Mouse (Mus musculus) CH12.LX (cell line): ENCODE measurements around the gene Cog7. TPM values are rescaled to one million over a fixed set of nuclear protein-coding genes. Genes with fewer than 3 reads are reported as not detected.

Experiments
- DNase-seq: peaks from one replicate; pipeline ENCODE4 v3.0.0-alpha.2; 2013; ENCODE audit errors: extremely low read depth
- H3K27ac ChIP-seq: 2 replicates; pipeline ENCODE4 v1.5.1; 2012; ENCODE audit warnings: low read depth, mild to moderate bottlenecking, control low read depth, moderate library complexity; ENCODE audit not compliant: insufficient read depth
- H3K27me3 ChIP-seq: replicated peaks from 2 replicates; pipeline ENCODE3; 2012; ENCODE audit warnings: inconsistent platforms
- H3K36me3 ChIP-seq, 2 experiments: replicated peaks in 1 of 2; 2 replicates each; pipeline versions ENCODE3 to v1.6.1; 2012; ENCODE audit warnings: inconsistent platforms in 1 of 2, low read length in 1 of 2, mild to moderate bottlenecking in 1 of 2, mixed read lengths in 1 of 2, moderate library complexity in 1 of 2; ENCODE audit not compliant: control insufficient read depth in 1 of 2, insufficient read depth in 1 of 2
- H3K4me1 ChIP-seq, 2 experiments: 2 replicates each; pipeline ENCODE4 v1.6.1; 2012; ENCODE audit warnings: inconsistent platforms in 1 of 2, moderate library complexity in 1 of 2; ENCODE audit not compliant: insufficient read depth in 2 of 2, control insufficient read depth in 1 of 2
- H3K4me2 ChIP-seq: 2 replicates; pipeline ENCODE4 v1.6.1; 2012; ENCODE audit warnings: low read depth, mild to moderate bottlenecking, control low read depth; ENCODE audit not compliant: poor library complexity, insufficient read depth, severe bottlenecking
- H3K4me3 ChIP-seq, 3 experiments: fragments of 150-350 bp in 1 of 3; sonication (generic) in 1 of 3; replicated peaks in 1 of 3; 2 replicates each; pipeline versions ENCODE3 to v1.5.1; 2011 to 2012; ENCODE audit warnings: low read depth in 2 of 3, low read length in 2 of 3, mild to moderate bottlenecking in 2 of 3, moderate library complexity in 2 of 3, control low read depth in 1 of 3, improper control_type of control experiment in 1 of 3, inconsistent platforms in 1 of 3, mixed read lengths in 1 of 3; ENCODE audit not compliant: poor library complexity in 1 of 3
- H3K79me2 ChIP-seq: replicated peaks from 2 replicates; pipeline ENCODE4 v1.6.1; 2012; ENCODE audit warnings: mild to moderate bottlenecking, moderate library complexity; ENCODE audit not compliant: control insufficient read depth, poor library complexity, insufficient read depth, severe bottlenecking; ENCODE audit errors: extremely low read depth
- H3K9ac ChIP-seq: 2 replicates; pipeline ENCODE4 v1.6.1; 2012; ENCODE audit warnings: low read depth, mild to moderate bottlenecking, control low read depth, moderate library complexity; ENCODE audit not compliant: insufficient read depth
- H3K9me3 ChIP-seq: replicated peaks from 2 replicates; pipeline ENCODE3; 2012; ENCODE audit warnings: low read length, inconsistent platforms, mixed read lengths
- BHLHE40 ChIP-seq: IDR thresholded peaks from 2 replicates; pipeline ENCODE4 v1.6.1; 2011; ENCODE audit warnings: mild to moderate bottlenecking, low read depth, low read length, improper control_type of control experiment
- E2F4 ChIP-seq: IDR thresholded peaks from 2 replicates; pipeline ENCODE4 v1.6.1; 2011; ENCODE audit warnings: low read depth, low read length, improper control_type of control experiment; ENCODE audit not compliant: insufficient replicate concordance
- ETS1 ChIP-seq: conservative IDR thresholded peaks from 2 replicates; pipeline ENCODE4 v1.6.1; 2012; ENCODE audit warnings: low read depth, mild to moderate bottlenecking, inconsistent platforms, low read length, improper control_type of control experiment, moderate library complexity
- GABPA ChIP-seq: IDR thresholded peaks from 2 replicates; pipeline ENCODE4 v1.6.1; 2012; ENCODE audit warnings: low read depth, low read length, improper control_type of control experiment, inconsistent platforms; ENCODE audit not compliant: insufficient replicate concordance
- HCFC1 ChIP-seq: IDR thresholded peaks from 2 replicates; pipeline ENCODE4 v1.6.1; 2012; ENCODE audit warnings: low read depth, mild to moderate bottlenecking, inconsistent platforms, low read length, improper control_type of control experiment
- IRF4 ChIP-seq: IDR thresholded peaks from 2 replicates; pipeline ENCODE4 v1.6.1; 2014; ENCODE audit warnings: low read depth, mild to moderate bottlenecking, inconsistent platforms, low read length, improper control_type of control experiment
- JUN ChIP-seq: IDR thresholded peaks from 2 replicates; pipeline ENCODE4 v1.6.1; 2011; ENCODE audit warnings: low read depth, mild to moderate bottlenecking, low read length, improper control_type of control experiment, moderate library complexity; ENCODE audit not compliant: insufficient read depth
- JUND ChIP-seq: conservative IDR thresholded peaks from 2 replicates; pipeline ENCODE4 v1.6.1; 2011; ENCODE audit warnings: low read depth, low read length, improper control_type of control experiment
- KAT2A ChIP-seq: IDR thresholded peaks from 2 replicates; pipeline ENCODE4 v1.6.1; 2012; ENCODE audit warnings: low read length, improper control_type of control experiment, inconsistent platforms; ENCODE audit not compliant: insufficient replicate concordance
- MAX ChIP-seq: IDR thresholded peaks from 2 replicates; pipeline ENCODE4 v1.6.1; 2011; ENCODE audit warnings: low read length, improper control_type of control experiment
- MAZ ChIP-seq: IDR thresholded peaks from 2 replicates; pipeline ENCODE4 v1.6.1; 2012; ENCODE audit warnings: low read depth, mild to moderate bottlenecking, inconsistent platforms, low read length, improper control_type of control experiment, moderate library complexity
- MYC ChIP-seq: IDR thresholded peaks from 2 replicates; pipeline ENCODE4 v1.6.1; 2011; ENCODE audit warnings: low read depth, mild to moderate bottlenecking, improper control_type of control experiment, low read length
- NELFE ChIP-seq: IDR thresholded peaks from 2 replicates; pipeline ENCODE4 v1.6.1; 2011; ENCODE audit warnings: low read depth, low read length, improper control_type of control experiment
- NRF1 ChIP-seq: IDR thresholded peaks from 2 replicates; pipeline ENCODE4 v1.6.1; 2014; ENCODE audit warnings: low read depth, mild to moderate bottlenecking, inconsistent platforms, low read length, improper control_type of control experiment, moderate library complexity
- SIN3A ChIP-seq: IDR thresholded peaks from 2 replicates; pipeline ENCODE4 v1.6.1; 2012; ENCODE audit warnings: low read length, improper control_type of control experiment, inconsistent platforms
- TBP ChIP-seq: conservative IDR thresholded peaks from 2 replicates; pipeline ENCODE4 v1.6.1; 2011; ENCODE audit warnings: low read depth, low read length, improper control_type of control experiment
- UBTF ChIP-seq: IDR thresholded peaks from 2 replicates; pipeline ENCODE4 v1.6.1; 2012; ENCODE audit warnings: low read depth, mild to moderate bottlenecking, inconsistent platforms, low read length, improper control_type of control experiment, moderate library complexity
- ZMIZ1 ChIP-seq: IDR thresholded peaks from 2 replicates; pipeline ENCODE4 v1.6.1; 2012; ENCODE audit warnings: low read depth, mild to moderate bottlenecking, inconsistent platforms, low read length, improper control_type of control experiment
- ZNF384 ChIP-seq: IDR thresholded peaks from 2 replicates; pipeline ENCODE4 v1.6.1; 2012; ENCODE audit warnings: low read depth, low read length, improper control_type of control experiment, inconsistent platforms
- dilution Hi-C: fragments of 300-500 bp; cut with MboI; formaldehyde crosslinking; loops from 2 replicates; pipeline ENCODE4 v1.14.3; 2020; ENCODE audit warnings: low sequenced_read_pairs; ENCODE audit not compliant: extremely low pct_unique_long_range_greater_than_20kb, extremely low pct_ligation_motif_present
- in situ Hi-C: fragments of 300-500 bp; cut with MboI; formaldehyde crosslinking; loops from 3 replicates; pipeline ENCODE4 v1.14.3; 2019; ENCODE audit warnings: low sequenced_read_pairs, low pct_ligation_motif_present, low pct_unique_long_range_greater_than_20kb, mixed read lengths
- polyA plus RNA-seq: library from polyadenylated mRNA; unstranded; fragments of >175 nt; gene quantifications from 2 replicates; pipeline ENCODE4 v1.2.1, GENCODE M21; 2012; ENCODE audit warnings: low read depth; ENCODE audit not compliant: insufficient read length
- total RNA-seq, 2 experiments: library from RNA; depleted of rRNA; stranded (reverse); fragments of 300-350 nt in 1 of 2; fragments of >200 nt in 1 of 2; gene quantifications; 2 replicates each; pipeline ENCODE4 v1.2.3; 2012 to 2014

Gene Cog7
- total and polyA plus RNA-seq, 3 experiments, result 14.1 to 22.4 (median 22.2) TPM

DNA sequence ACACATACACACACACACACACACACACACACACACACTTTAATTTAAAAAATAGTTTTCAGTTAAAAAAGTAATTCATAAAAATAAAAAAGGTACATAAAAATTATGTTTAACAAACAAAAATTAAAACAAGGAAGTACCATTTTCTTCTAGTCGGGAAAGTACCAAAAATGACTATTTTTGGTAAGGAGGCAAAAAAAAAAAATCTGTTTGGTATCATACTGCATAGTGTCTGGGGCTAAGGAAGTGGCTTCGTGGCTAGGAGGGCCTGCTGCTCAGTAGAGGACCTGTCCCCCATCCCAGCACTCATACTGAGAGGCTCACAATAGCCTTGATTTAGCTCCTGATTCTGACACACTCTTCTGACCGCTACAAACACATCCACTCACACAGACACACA, 9.8 kb downstream of the Cog7 start (continued):
- no peak for TF ChIP-seq NRF1
- TF ChIP-seq UBTF, result no peak
- no peak for TF ChIP-seq KAT2A
- TF ChIP-seq NELFE, result no peak
- TF ChIP-seq, all 38 proteins: peak for 3

- Histone ChIP-seq H3K4me3 (no peak overlapping the region), H3K27me3 (no peaks in the 10 kb centered on the region), H3K9me3 (no peaks in the 10 kb centered on the region), H3K36me3 (peaks cover 42 to 71% of the 10 kb centered on the region in 2 experiments), H3K4me1 (peaks cover 6 to 31% of the 10 kb centered on the region in 2 experiments), H3K79me2 (no peaks in the 10 kb centered on the region), H3K27ac (no peak overlapping the region)
- in situ Hi-C loops, result no loop called here
- no peak for DNase-seq
- dilution Hi-C loops, result no loop called here
- TF ChIP-seq TBP, result no peak
- TF ChIP-seq, all 38 proteins: peak for 0
- Histone ChIP-seq H3K4me2 (no peak overlapping the region), H3K9ac (no peak overlapping the region)
Measured at GRCm38 (mm10) chr7:121970250-121970649, 11.3 kb downstream of the Cog7 start.

DNA sequence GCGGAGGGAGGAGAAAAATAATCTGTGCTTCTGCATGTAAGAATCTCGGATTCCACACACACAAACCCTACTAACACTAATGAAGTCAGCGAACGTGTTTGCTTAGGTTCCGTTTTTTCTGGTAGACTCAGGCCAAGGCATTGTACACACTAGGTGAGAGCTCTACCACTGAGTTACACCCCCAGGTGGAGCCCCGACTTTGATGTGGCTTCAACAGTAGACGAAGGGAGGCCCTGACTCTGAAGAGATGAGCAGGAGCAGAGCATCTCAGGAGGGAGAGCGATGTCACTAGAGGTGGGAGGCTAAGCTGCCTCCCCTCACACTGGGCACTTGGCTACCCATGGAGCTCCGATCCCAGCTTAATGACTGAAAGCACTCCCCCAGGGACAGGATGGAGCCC, 12.7 kb downstream of the Cog7 start:
- no peak for DNase-seq
- H3K9me3 ChIP-seq, result peaks cover 3% of the 10 kb centered on the region
- H3K36me3 ChIP-seq, result peaks cover 45 to 68% of the 10 kb centered on the region in 2 experiments
- no peak overlapping the region for H3K9ac ChIP-seq
- no peaks in the 10 kb centered on the region for H3K27me3 ChIP-seq
- no peak overlapping the region for H3K27ac ChIP-seq
- dilution Hi-C loops (no loop called here), in situ Hi-C loops (no loop called here)
- H3K4me2 ChIP-seq, result no peak overlapping the region
- no peak for TF ChIP-seq JUN
- TF ChIP-seq IRF4, result no peak
- no peak for TF ChIP-seq ZMIZ1
- no peak for TF ChIP-seq E2F4
- no peak for TF ChIP-seq BHLHE40
- no peak for TF ChIP-seq GABPA
- TF ChIP-seq JUND, result no peak
- no peak for TF ChIP-seq ZNF384
- TF ChIP-seq MAX, result no peak
- TF ChIP-seq HCFC1, result no peak
- no peak for TF ChIP-seq TBP
- TF ChIP-seq NELFE, result no peak
- no peak for TF ChIP-seq SIN3A
- TF ChIP-seq MAZ, result no peak
- no peak for TF ChIP-seq MYC
- no peak for TF ChIP-seq ETS1
- H3K79me2 ChIP-seq, result no peaks in the 10 kb centered on the region
- H3K4me1 ChIP-seq, result peaks cover 6 to 31% of the 10 kb centered on the region in 2 experiments
- H3K4me3 ChIP-seq, result no peak overlapping the region
